Comparison of ENCODE assay signal across 23 mouse cellular contexts in genomic region chr7:118258451-118258850, GRCm38 (mm10). TPM values are rescaled to one million over a fixed set of nuclear protein-coding genes. Genes with fewer than 3 reads are reported as not detected.
DNase-seq lines count a peak whose midpoint lies in the region; ATAC-seq and TF ChIP-seq lines count a peak whose summit lies in the region.
"Had no signal": no experiment of that assay in that cellular context is flagged by ENCODE, and none has a peak within 500 bp of the region (broad histone marks: within the 10 kb centered on the region; RNA-seq: fewer than 3 reads in every experiment).

No protein-coding gene starts in this region.

- TF ChIP-seq POLR2A in thymus, adult 2 months (IDR thresholded peaks at IDR 0.05; ENCODE audit: control insufficient read depth, extremely low read depth, insufficient read depth, low read length, poor library complexity) = no peak

- ATAC-seq in Patski = peak; percentile 31
- ATAC-seq in megakaryocyte progenitor cell, adult 5-6 weeks (replicated peaks; ENCODE audit: poor library complexity) = no peak
- ATAC-seq: forebrain, embryonic 13.5 days; forebrain, embryonic 16.5 days; hindbrain, postnatal 0 days had no signal

- H3K4me1 ChIP-seq in thymus, adult 2 months (replicated peaks; ENCODE audit: control insufficient read depth, insufficient read depth, low read length) = peaks cover 44% of the 10 kb centered on the region
- H3K4me1 ChIP-seq: forebrain, embryonic 13.5 days had no signal

- peak; percentile 50 for DNase-seq in lung, postnatal 25 days (ENCODE audit: low spot score)
- no peak for DNase-seq in lung, postnatal 14 days
- no peak for DNase-seq in thymus, adult 2 months
- no peak for DNase-seq in thymus, postnatal 36 days
- DNase-seq in Patski (ENCODE audit: low read depth, low spot score) = no peak
- DNase-seq: adrenal gland, adult 2 months; adrenal gland, postnatal 14 days; cerebellum, adult 11-12 months; cerebellum, adult 9-10 months; cerebellum, postnatal 14 days; gastrocnemius, postnatal 10 days; gastrocnemius, postnatal 36 days; heart, adult 2 months; heart, postnatal 14 days; heart, postnatal 4 days had no signal

- H3K4me3 ChIP-seq in thymus, adult 2 months (ENCODE audit: control insufficient read depth, insufficient read depth, low read length) = no peak overlapping the region
- H3K4me3 ChIP-seq: forebrain, embryonic 10.5 days; forebrain, embryonic 13.5 days; heart, adult 2 months; heart, embryonic 10.5 days; heart, embryonic 13.5 days had no signal

- CTCF ChIA-PET in Patski (lab: Charles Lee) = no interaction called here

- POLR2A ChIA-PET in Patski (lab: Charles Lee) = no interaction called here

- no peak for TF ChIP-seq CTCF in thymus, adult 2 months (IDR thresholded peaks at IDR 0.05; ENCODE audit: borderline replicate concordance, control insufficient read depth, extremely low read depth, insufficient read depth, low read length, poor library complexity)
- no peak for TF ChIP-seq CTCF in Patski (IDR thresholded peaks at IDR 0.05)

- no peaks in the 10 kb centered on the region for H3K27me3 ChIP-seq in thymus, adult 2 months (ENCODE audit: control insufficient read depth, insufficient read depth, low read length)
- no peaks in the 10 kb centered on the region for H3K27me3 ChIP-seq in Patski
- H3K27me3 ChIP-seq: forebrain, embryonic 13.5 days; heart, embryonic 13.5 days had no signal

- in situ Hi-C loops in Patski (cut with MboI; ENCODE audit: low pct_unique_long_range_greater_than_20kb) = no loop called here

- peak overlapping the region; percentile 21 for H3K27ac ChIP-seq in thymus, adult 2 months (ENCODE audit: control insufficient read depth, insufficient read depth, low read length)
- H3K27ac ChIP-seq: forebrain, embryonic 10.5 days; forebrain, embryonic 13.5 days; heart, adult 2 months; heart, embryonic 10.5 days; heart, embryonic 13.5 days; hindbrain, embryonic 14.5 days; hindbrain, postnatal 0 days had no signal

- H3K36me3 ChIP-seq in thymus, adult 2 months (ENCODE audit: control insufficient read depth, insufficient read depth, low read length) = no peaks in the 10 kb centered on the region
- H3K36me3 ChIP-seq: forebrain, embryonic 10.5 days; heart, embryonic 10.5 days; heart, embryonic 13.5 days had no signal

RNA-seq across cellular contexts. Expression of gene Smg1, which starts 15.0 kb away (rescaled TPM):
- 83.7 and 107 TPM in 2 replicates for polyA plus RNA-seq in thymus, adult 2 months (2012; rRNA removed)
- polyA plus RNA-seq in Patski (2021) = 30.6 TPM
- total RNA-seq in megakaryocyte progenitor cell, adult 5-6 weeks (2015) = 46.1 and 59.4 TPM in 2 replicates
- total RNA-seq in megakaryocyte progenitor cell, adult 5-6 weeks (2017) = 36.5 and 48.0 TPM in 2 replicates
